Mouse (Mus musculus): Measurements from ENCODE around the gene Mrps34.

- no peak for TF ChIP-seq CTCF (IDR thresholded peaks at IDR 0.05; ENCODE audit: insufficient read depth, low read length)
- no peak for TF ChIP-seq POLR2A (IDR thresholded peaks at IDR 0.05; ENCODE audit: borderline replicate concordance, extremely low read depth, low read depth, low read length)
Measured at GRCm38 (mm10) chr17:24891321-24891720, 3.6 kb upstream of the Mrps34 start.
